Mouse (Mus musculus): ENCODE results near the gene Gnl2. TPM values are rescaled to one million over a fixed set of nuclear protein-coding genes. Genes with fewer than 3 reads are reported as not detected.

Gnl2 gene
- 67.3 and 88.9 TPM in 2 replicates for polyA plus RNA-seq (2014; fragmentation: Nextera tagmentation; extraction: Ambion mirVana)

GRCm38 (mm10) chr4:125015806-125016635 is at the start of gene Gnl2:
Gene Gnl2 (plus strand): TSS chr4:125016585.
- no peak for DNase-seq
- no peaks in the 10 kb centered on the region for H3K4me1 ChIP-seq (ENCODE audit: control insufficient read depth, insufficient read depth, low read length)
- 92% methylated on average over 10 of the region's 10 CpGs for WGBS

DNA sequence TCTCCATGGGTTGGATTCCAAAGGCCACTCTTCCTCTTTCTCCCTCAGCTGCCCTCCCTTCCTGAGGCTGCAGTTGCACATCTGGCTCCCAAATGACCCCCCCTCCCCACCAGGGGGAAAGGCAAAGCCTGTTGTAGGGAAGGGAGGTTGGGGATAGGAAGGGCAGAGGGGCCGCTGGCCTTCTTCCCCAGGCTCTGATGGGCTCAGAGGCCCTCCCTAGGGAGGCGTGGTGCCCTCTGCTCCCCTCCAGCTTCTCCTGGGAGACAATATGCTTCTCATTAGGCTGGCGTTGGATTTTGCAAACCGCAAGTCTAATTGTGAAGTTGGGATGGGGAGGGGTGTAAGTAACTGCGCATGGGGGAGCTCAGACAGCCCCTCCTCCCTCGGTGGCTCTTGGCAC is 47.7 kb upstream of the Gnl2 start:
- no peak overlapping the region for H3K9ac ChIP-seq (replicated peaks; ENCODE audit: low read length)
- H3K36me3 ChIP-seq (ENCODE audit: control insufficient read depth, insufficient read depth, low read length), result no peaks in the 10 kb centered on the region
- H3K4me3 ChIP-seq (replicated peaks; ENCODE audit: low read depth, low read length), result no peak overlapping the region
- peaks cover 16% of the 10 kb centered on the region; the same call in 1 of the 2 replicates for H3K4me1 ChIP-seq (ENCODE audit: control insufficient read depth, insufficient read depth, low read length)
- ATAC-seq (ENCODE audit: low FRiP score, low TSS enrichment) (no peak), DNase-seq (no peak)
- H3K9me3 ChIP-seq (ENCODE audit: control insufficient read depth, low read length), result no peaks in the 10 kb centered on the region
- no peak overlapping the region for H3K27ac ChIP-seq (replicated peaks; ENCODE audit: low read depth, low read length)
- no peak overlapping the region for H3K4me2 ChIP-seq (ENCODE audit: low read length)
- WGBS, result 51% methylated on average over 6 of the region's 6 CpGs
- no peaks in the 10 kb centered on the region for H3K27me3 ChIP-seq (ENCODE audit: control insufficient read depth, insufficient read depth, low read length)

More at GRCm38 (mm10) chr4:125015806-125016635, at the start of gene Gnl2:
- Histone ChIP-seq H3K4me2 (ENCODE audit: low read length) (no peak within 1 kb of the TSS), H3K27ac (replicated peaks; ENCODE audit: low read depth, low read length) (no peak within 1 kb of the TSS), H3K9ac (replicated peaks; ENCODE audit: low read length) (no peak within 1 kb of the TSS), H3K36me3 (ENCODE audit: control insufficient read depth, insufficient read depth, low read length) (no peaks in the 10 kb centered on the region), H3K27me3 (ENCODE audit: control insufficient read depth, insufficient read depth, low read length) (no peaks in the 10 kb centered on the region), H3K9me3 (ENCODE audit: control insufficient read depth, low read length) (no peaks in the 10 kb centered on the region), H3K4me3 (replicated peaks; ENCODE audit: low read depth, low read length) (no peak within 1 kb of the TSS)
- ATAC-seq (ENCODE audit: low FRiP score, low TSS enrichment), result no peak

DNA sequence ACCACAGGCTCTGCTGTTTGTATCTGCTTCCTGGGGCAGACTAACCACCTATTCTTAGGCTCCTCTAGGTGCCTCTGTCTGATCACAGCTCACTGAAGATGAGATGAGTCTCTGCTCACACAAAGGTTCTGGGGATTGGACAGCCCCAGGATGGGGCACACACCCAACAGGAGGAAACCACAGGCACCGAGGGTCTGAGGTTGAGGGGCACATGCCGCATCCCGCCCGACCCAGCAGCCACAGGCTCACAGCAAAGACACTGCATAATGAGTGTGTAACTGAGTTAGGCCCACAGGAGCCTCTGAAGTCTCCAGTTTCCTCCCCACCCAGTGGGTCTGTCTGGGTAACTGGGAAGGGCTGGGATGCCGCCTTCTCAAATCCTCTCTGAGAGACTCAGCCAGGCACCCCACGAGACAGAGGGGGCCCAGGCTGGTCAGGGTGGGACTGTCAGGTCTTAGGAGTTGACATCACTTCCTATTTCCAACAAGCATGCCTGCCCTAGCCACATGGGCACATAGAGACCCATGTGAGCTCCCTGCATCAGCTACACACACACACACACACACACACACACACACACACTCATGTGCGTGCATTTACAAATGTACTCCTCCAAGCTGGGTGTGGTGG is 47.1 kb upstream of the Gnl2 start:
- Histone ChIP-seq H3K27me3 (ENCODE audit: control insufficient read depth, insufficient read depth, low read length) (no peaks in the 10 kb centered on the region), H3K27ac (replicated peaks; ENCODE audit: low read depth, low read length) (no peak overlapping the region), H3K4me1 (ENCODE audit: control insufficient read depth, insufficient read depth, low read length) (peaks cover 16% of the 10 kb centered on the region; the same call in 1 of the 2 replicates), H3K36me3 (ENCODE audit: control insufficient read depth, insufficient read depth, low read length) (no peaks in the 10 kb centered on the region), H3K4me2 (ENCODE audit: low read length) (no peak overlapping the region), H3K4me3 (replicated peaks; ENCODE audit: low read depth, low read length) (no peak overlapping the region), H3K9ac (replicated peaks; ENCODE audit: low read length) (no peak overlapping the region), H3K9me3 (ENCODE audit: control insufficient read depth, low read length) (no peaks in the 10 kb centered on the region)
- no peak for ATAC-seq (ENCODE audit: low FRiP score, low TSS enrichment)
- 75% methylated on average over 7 of the region's 7 CpGs for WGBS
- DNase-seq, result no peak

GRCm38 (mm10) chr4:124970194-124970593 is 46.2 kb upstream of the Gnl2 start:
- no peak overlapping the region for H3K4me3 ChIP-seq (replicated peaks; ENCODE audit: low read depth, low read length)
- DNase-seq, result no peak

GRCm38 (mm10) chr4:124970677-124971076 is 45.7 kb upstream of the Gnl2 start:
- no peak overlapping the region; the same call in 1 of the 2 replicates for H3K9ac ChIP-seq (replicated peaks; ENCODE audit: low read length)
- H3K4me1 ChIP-seq (ENCODE audit: control insufficient read depth, insufficient read depth, low read length), result peaks cover 10% of the 10 kb centered on the region; the same call in 1 of the 2 replicates
- WGBS, result 17% methylated on average over 5 of the region's 5 CpGs
- no peak for ATAC-seq (ENCODE audit: low FRiP score, low TSS enrichment)
- DNase-seq, result peak; percentile 74
- no peak overlapping the region for H3K4me3 ChIP-seq (replicated peaks; ENCODE audit: low read depth, low read length)
- no peaks in the 10 kb centered on the region for H3K9me3 ChIP-seq (ENCODE audit: control insufficient read depth, low read length)
- H3K36me3 ChIP-seq (ENCODE audit: control insufficient read depth, insufficient read depth, low read length), result no peaks in the 10 kb centered on the region
- peak overlapping the region; percentile 32 for H3K27ac ChIP-seq (replicated peaks; ENCODE audit: low read depth, low read length)
- H3K4me2 ChIP-seq (ENCODE audit: low read length), result no peak overlapping the region
- H3K27me3 ChIP-seq (ENCODE audit: control insufficient read depth, insufficient read depth, low read length), result no peaks in the 10 kb centered on the region

More at GRCm38 (mm10) chr4:124970194-124970593, 46.2 kb upstream of the Gnl2 start:
- Histone ChIP-seq H3K27ac (replicated peaks; ENCODE audit: low read depth, low read length) (peak overlapping the region; percentile 32), H3K9ac (replicated peaks; ENCODE audit: low read length) (no peak overlapping the region; the same call in 1 of the 2 replicates), H3K27me3 (ENCODE audit: control insufficient read depth, insufficient read depth, low read length) (no peaks in the 10 kb centered on the region), H3K9me3 (ENCODE audit: control insufficient read depth, low read length) (no peaks in the 10 kb centered on the region), H3K4me1 (ENCODE audit: control insufficient read depth, insufficient read depth, low read length) (peaks cover 13% of the 10 kb centered on the region; the same call in 1 of the 2 replicates), H3K36me3 (ENCODE audit: control insufficient read depth, insufficient read depth, low read length) (no peaks in the 10 kb centered on the region), H3K4me2 (ENCODE audit: low read length) (no peak overlapping the region)
- no peak for ATAC-seq (ENCODE audit: low FRiP score, low TSS enrichment)
- 71% methylated on average over 11 of the region's 11 CpGs for WGBS

DNA sequence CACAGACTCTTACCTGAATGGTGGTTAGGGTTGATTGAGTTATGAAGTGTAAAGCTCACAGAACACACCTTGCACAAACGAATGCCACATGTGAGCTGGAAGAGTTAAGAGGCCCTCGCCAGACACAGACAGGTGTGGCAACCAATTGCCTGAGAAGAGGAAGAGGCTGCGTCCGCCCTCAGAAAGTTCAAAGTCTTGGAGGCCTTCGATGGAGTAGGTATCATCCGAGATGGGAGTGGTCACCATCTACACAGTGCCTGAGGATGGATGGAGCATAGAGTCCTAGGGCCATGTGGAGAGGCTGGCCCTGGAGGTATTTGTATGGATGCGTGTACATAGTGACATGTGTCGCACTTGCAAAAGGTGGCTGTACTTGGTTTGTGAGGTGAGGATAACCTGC is 45.3 kb upstream of the Gnl2 start:
- Histone ChIP-seq H3K27ac (replicated peaks; ENCODE audit: low read depth, low read length) (0 out of 2 replicates have a peak overlapping the region, but pooled peaks have one; percentile 37), H3K27me3 (ENCODE audit: control insufficient read depth, insufficient read depth, low read length) (no peaks in the 10 kb centered on the region), H3K4me2 (ENCODE audit: low read length) (no peak overlapping the region), H3K9ac (replicated peaks; ENCODE audit: low read length) (no peak overlapping the region), H3K36me3 (ENCODE audit: control insufficient read depth, insufficient read depth, low read length) (no peaks in the 10 kb centered on the region), H3K4me3 (replicated peaks; ENCODE audit: low read depth, low read length) (no peak overlapping the region), H3K9me3 (ENCODE audit: control insufficient read depth, low read length) (no peaks in the 10 kb centered on the region), H3K4me1 (ENCODE audit: control insufficient read depth, insufficient read depth, low read length) (peaks cover 10% of the 10 kb centered on the region; the same call in 1 of the 2 replicates)
- 89% methylated on average over 8 of the region's 8 CpGs for WGBS
- no peak for ATAC-seq (ENCODE audit: low FRiP score, low TSS enrichment)
- no peak for DNase-seq

GRCm38 (mm10) chr4:124972316-124972715 is 44.1 kb upstream of the Gnl2 start:
- WGBS, result 81% methylated on average over 9 of the region's 9 CpGs
- Histone ChIP-seq H3K36me3 (ENCODE audit: control insufficient read depth, insufficient read depth, low read length) (no peaks in the 10 kb centered on the region), H3K9me3 (ENCODE audit: control insufficient read depth, low read length) (no peaks in the 10 kb centered on the region), H3K4me3 (replicated peaks; ENCODE audit: low read depth, low read length) (no peak overlapping the region), H3K27me3 (ENCODE audit: control insufficient read depth, insufficient read depth, low read length) (no peaks in the 10 kb centered on the region), H3K9ac (replicated peaks; ENCODE audit: low read length) (no peak overlapping the region), H3K4me1 (ENCODE audit: control insufficient read depth, insufficient read depth, low read length) (peaks cover 10% of the 10 kb centered on the region; the same call in 1 of the 2 replicates), H3K27ac (replicated peaks; ENCODE audit: low read depth, low read length) (no peak overlapping the region), H3K4me2 (ENCODE audit: low read length) (no peak overlapping the region)
- DNase-seq (no peak), ATAC-seq (ENCODE audit: low FRiP score, low TSS enrichment) (no peak)

DNA sequence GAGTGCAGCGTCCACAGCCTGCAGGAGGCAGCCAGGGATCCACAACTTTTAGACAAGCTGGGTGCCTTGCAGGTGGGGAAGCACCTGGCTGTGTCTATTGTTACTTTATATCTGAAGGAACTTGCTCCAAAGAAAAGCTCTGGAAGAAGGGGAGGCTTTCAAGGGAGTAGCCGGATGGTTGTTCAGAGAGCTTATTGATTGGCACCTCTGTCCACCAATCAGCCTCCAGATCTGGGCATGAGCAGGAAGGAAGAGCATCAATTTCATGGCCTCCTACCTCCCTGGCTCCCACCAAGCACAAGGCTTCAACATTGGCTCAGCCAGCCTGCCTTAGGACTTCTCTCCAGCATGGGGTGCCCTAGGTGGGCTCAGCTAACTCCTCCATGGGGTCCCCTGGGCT is 43.1 kb upstream of the Gnl2 start:
- H3K36me3 ChIP-seq (ENCODE audit: control insufficient read depth, insufficient read depth, low read length), result no peaks in the 10 kb centered on the region
- ATAC-seq (ENCODE audit: low FRiP score, low TSS enrichment) (no peak), DNase-seq (no peak)
- peaks cover 10% of the 10 kb centered on the region; the same call in 1 of the 2 replicates for H3K4me1 ChIP-seq (ENCODE audit: control insufficient read depth, insufficient read depth, low read length)
- H3K4me2 ChIP-seq (ENCODE audit: low read length), result no peak overlapping the region
- no peaks in the 10 kb centered on the region for H3K27me3 ChIP-seq (ENCODE audit: control insufficient read depth, insufficient read depth, low read length)
- no peaks in the 10 kb centered on the region for H3K9me3 ChIP-seq (ENCODE audit: control insufficient read depth, low read length)
- 80% methylated on average over 2 of the region's 2 CpGs for WGBS
- no peak overlapping the region for H3K27ac ChIP-seq (replicated peaks; ENCODE audit: low read depth, low read length)
- H3K9ac ChIP-seq (replicated peaks; ENCODE audit: low read length), result no peak overlapping the region
- no peak overlapping the region for H3K4me3 ChIP-seq (replicated peaks; ENCODE audit: low read depth, low read length)
